Mouse (Mus musculus): ENCODE measurements around the gene Cav2.

Gene Cav2

DNA sequence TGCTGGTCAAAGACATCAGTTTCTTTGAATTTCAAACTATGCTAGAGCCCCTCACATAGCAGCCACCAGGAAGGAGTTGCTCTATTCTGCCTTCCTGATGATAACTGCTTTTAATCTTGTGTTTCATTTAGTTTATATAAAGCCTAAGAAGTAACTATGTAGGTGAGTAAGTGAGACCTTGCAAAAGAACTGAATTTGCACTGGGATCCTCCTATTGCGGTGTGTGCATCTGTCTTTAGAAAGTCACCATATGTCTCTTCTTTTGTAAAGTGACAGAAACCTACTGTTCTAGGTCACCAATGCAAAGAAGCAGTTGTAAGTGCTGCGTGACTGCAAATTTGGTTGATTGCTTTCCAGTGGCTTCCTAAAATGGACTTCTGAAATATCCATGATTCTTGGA is 56.7 kb downstream of the Cav2 start:
- TF ChIP-seq GATA4 (IDR thresholded peaks at IDR 0.05; ENCODE audit: insufficient replicate concordance, low read length): no peak

Data from liver, adult (tissue).